Comparison of ENCODE assay signal across 20 mouse cellular contexts in genomic region chr4:149799346-149800171, GRCm38 (mm10). TPM values are rescaled to one million over a fixed set of nuclear protein-coding genes. Genes with fewer than 3 reads are reported as not detected.
DNase-seq lines count a peak whose midpoint lies in the region; ATAC-seq and TF ChIP-seq lines count a peak whose summit lies in the region.
"Had no signal": no experiment of that assay in that cellular context is flagged by ENCODE, and none has a peak within 500 bp of the region (broad histone marks: within the 10 kb centered on the region; RNA-seq: fewer than 3 reads in every experiment).

No protein-coding gene starts in this region.

- no peak for ATAC-seq in kidney, postnatal 0 days (replicated peaks; ENCODE audit: low FRiP score, low read depth)
- ATAC-seq in kidney, embryonic 14.5 days (ENCODE audit: low FRiP score, low TSS enrichment): no peak
- ATAC-seq in liver, embryonic 14.5 days (ENCODE audit: insufficient read depth): 0 out of 2 replicates have a peak, but pooled peaks have one; percentile 2
- ATAC-seq in intestine, embryonic 16.5 days: no peak
- ATAC-seq: forebrain, postnatal 0 days; hindbrain, embryonic 16.5 days had no signal

- no peak for DNase-seq in kidney, postnatal 0 days (ENCODE audit: low spot score)
- DNase-seq in ES-E14 (ENCODE audit: low read depth, low spot score): no peak
- DNase-seq in liver, embryonic 14.5 days (ENCODE audit: low read depth in 3 of 3, low spot score in 3 of 3): no peak
- no peak for DNase-seq in left cerebral cortex, postnatal 10 days (ENCODE audit: extremely low spot score in 1 of 2, low spot score in 2 of 2)
- DNase-seq: cerebellum, adult 9-11 months; forebrain, postnatal 0 days; gastrocnemius, adult 2 months; heart, postnatal 36 days; kidney, adult 11 months; midbrain, embryonic 14.5 days; thymus, adult 18-20 months; thymus, postnatal 4 days had no signal

- H3K27ac ChIP-seq in kidney, postnatal 0 days: peak overlapping the region; percentile 42; the same call in 1 of the 2 replicates
- no peak overlapping the region for H3K27ac ChIP-seq in kidney, embryonic 14.5 days (ENCODE audit: low read depth, low read length)
- peak overlapping the region; percentile 55 for H3K27ac ChIP-seq in ES-Bruce4 (ENCODE audit: insufficient read depth, low read length)
- H3K27ac ChIP-seq in ES-E14 (ENCODE audit: insufficient read depth, low read depth, low read length, poor library complexity, severe bottlenecking): peak overlapping the region; percentile 71
- no peak overlapping the region for H3K27ac ChIP-seq in liver, embryonic 14.5 days
- H3K27ac ChIP-seq in intestine, embryonic 16.5 days (ENCODE audit: low read length): no peak overlapping the region
- H3K27ac ChIP-seq: embryonic facial prominence, embryonic 13.5 days; limb, embryonic 13.5 days had no signal

- intact Hi-C loops in left cerebral cortex, postnatal 10 days (cut with DNase I): no loop called here

- H3K36me3 ChIP-seq in kidney, postnatal 0 days (ENCODE audit: insufficient read depth, low read length): no peaks in the 10 kb centered on the region
- no peaks in the 10 kb centered on the region for H3K36me3 ChIP-seq in kidney, embryonic 14.5 days (ENCODE audit: control insufficient read depth, insufficient read depth, low read length)
- no peaks in the 10 kb centered on the region for H3K36me3 ChIP-seq in ES-Bruce4 (ENCODE audit: control insufficient read depth, insufficient read depth, low read length, poor library complexity, severe bottlenecking)
- H3K36me3 ChIP-seq in ES-E14 (ENCODE audit: control insufficient read depth, insufficient read depth, low read length, poor library complexity, severe bottlenecking): no peaks in the 10 kb centered on the region
- no peaks in the 10 kb centered on the region for H3K36me3 ChIP-seq in liver, embryonic 14.5 days (replicated peaks; ENCODE audit: control insufficient read depth, insufficient read depth, low read depth)
- no peaks in the 10 kb centered on the region for H3K36me3 ChIP-seq in intestine, embryonic 16.5 days (ENCODE audit: control insufficient read depth, insufficient read depth, low read length)
- H3K36me3 ChIP-seq: embryonic facial prominence, embryonic 13.5 days; limb, embryonic 13.5 days had no signal

- no peak overlapping the region for H3K4me2 ChIP-seq in kidney, postnatal 0 days (ENCODE audit: low read length)
- no peak overlapping the region for H3K4me2 ChIP-seq in kidney, embryonic 14.5 days (replicated peaks; ENCODE audit: low read depth, low read length)
- H3K4me2 ChIP-seq in liver, embryonic 14.5 days (ENCODE audit: low read depth): no peak overlapping the region
- H3K4me2 ChIP-seq in intestine, embryonic 16.5 days (ENCODE audit: low read depth, low read length): no peak overlapping the region
- H3K4me2 ChIP-seq: embryonic facial prominence, embryonic 13.5 days; heart, embryonic 11.5 days; limb, embryonic 13.5 days had no signal

- no peak for TF ChIP-seq EP300 in ES-Bruce4 (IDR thresholded peaks at IDR 0.05; ENCODE audit: insufficient read depth, low read depth, low read length)
- no peak for TF ChIP-seq EP300 in liver, embryonic 14.5 days (IDR thresholded peaks at IDR 0.05; ENCODE audit: low read depth)

- no peaks in the 10 kb centered on the region for H3K4me1 ChIP-seq in kidney, postnatal 0 days (replicated peaks; ENCODE audit: insufficient read depth, low read length)
- peaks cover 9% of the 10 kb centered on the region for H3K4me1 ChIP-seq in kidney, embryonic 14.5 days (ENCODE audit: control insufficient read depth, insufficient read depth, low read length)
- H3K4me1 ChIP-seq in ES-Bruce4 (ENCODE audit: control insufficient read depth, insufficient read depth, low read length) (peaks cover 11% of the 10 kb centered on the region), ES-E14 (ENCODE audit: control insufficient read depth in 2 of 2, insufficient read depth in 2 of 2, low read length in 2 of 2, poor library complexity in 1 of 2) (peaks cover 4 to 16% of the 10 kb centered on the region in 2 experiments; a peak in 3 of 4 replicates)
- peaks cover 0 to 20% of the 10 kb centered on the region in 2 experiments; a peak in 2 of 4 replicates for H3K4me1 ChIP-seq in liver, embryonic 14.5 days (replicated peaks; ENCODE audit: control insufficient read depth in 2 of 2, insufficient read depth in 2 of 2, low read length in 1 of 2)
- H3K4me1 ChIP-seq in intestine, embryonic 16.5 days (ENCODE audit: control insufficient read depth, insufficient read depth, low read length): 0 out of 2 replicates have a peak, but pooled peaks cover 7% of the 10 kb centered on the region

- WGBS in kidney, postnatal 0 days: 88% methylated on average over 16 of the region's 16 CpGs
- WGBS in kidney, embryonic 14.5 days: 91% methylated on average over 16 of the region's 16 CpGs
- WGBS in liver, embryonic 14.5 days (ENCODE audit: insufficient replicate concordance): 70% methylated on average over 16 of the region's 16 CpGs
- WGBS in intestine, embryonic 16.5 days: 78% methylated on average over 16 of the region's 16 CpGs

- no peaks in the 10 kb centered on the region for H3K27me3 ChIP-seq in kidney, postnatal 0 days (ENCODE audit: insufficient read depth, low read length)
- H3K27me3 ChIP-seq in kidney, embryonic 14.5 days (ENCODE audit: control insufficient read depth, insufficient read depth, low read length): no peaks in the 10 kb centered on the region
- H3K27me3 ChIP-seq in ES-Bruce4 (ENCODE audit: control insufficient read depth, insufficient read depth, low read length, poor library complexity, severe bottlenecking): no peaks in the 10 kb centered on the region
- no peaks in the 10 kb centered on the region for H3K27me3 ChIP-seq in liver, embryonic 14.5 days (ENCODE audit: control insufficient read depth, insufficient read depth, low read length)
- H3K27me3 ChIP-seq in intestine, embryonic 16.5 days (replicated peaks; ENCODE audit: control insufficient read depth, insufficient read depth, low read length): no peaks in the 10 kb centered on the region
- H3K27me3 ChIP-seq: embryonic facial prominence, embryonic 13.5 days; limb, embryonic 13.5 days had no signal

- no peak overlapping the region for H3K4me3 ChIP-seq in kidney, postnatal 0 days (replicated peaks; ENCODE audit: low read depth, low read length)
- no peak overlapping the region for H3K4me3 ChIP-seq in kidney, embryonic 14.5 days (ENCODE audit: low read length)
- no peak overlapping the region for H3K4me3 ChIP-seq in ES-Bruce4 (ENCODE audit: low read depth, low read length)
- no peak overlapping the region for H3K4me3 ChIP-seq in ES-E14 (ENCODE audit: insufficient read depth in 1 of 2, low read depth in 1 of 2, low read length in 2 of 2, poor library complexity in 1 of 2, severe bottlenecking in 1 of 2)
- no peak overlapping the region for H3K4me3 ChIP-seq in liver, embryonic 14.5 days (ENCODE audit: insufficient read depth in 1 of 2, low read depth in 2 of 2, low read length in 2 of 2)
- no peak overlapping the region for H3K4me3 ChIP-seq in intestine, embryonic 16.5 days (ENCODE audit: low read length)
- H3K4me3 ChIP-seq: embryonic facial prominence, embryonic 13.5 days; gastrocnemius, adult 2 months; limb, embryonic 13.5 days; myocyte had no signal

- TF ChIP-seq CTCF in kidney, postnatal 0 days (IDR thresholded peaks at IDR 0.05; ENCODE audit: low read depth): no peak
- TF ChIP-seq CTCF in ES-Bruce4 (IDR thresholded peaks at IDR 0.05; ENCODE audit: low read depth, low read length): peak; percentile 14
- no peak for TF ChIP-seq CTCF in liver, embryonic 14.5 days (IDR thresholded peaks at IDR 0.05; ENCODE audit: low read depth)

- H3K9me3 ChIP-seq in kidney, postnatal 0 days (replicated peaks; ENCODE audit: low read length): no peaks in the 10 kb centered on the region
- H3K9me3 ChIP-seq in kidney, embryonic 14.5 days (ENCODE audit: control insufficient read depth, low read length): no peaks in the 10 kb centered on the region
- H3K9me3 ChIP-seq in ES-Bruce4 (replicated peaks; ENCODE audit: control insufficient read depth, insufficient read depth, low read length, poor library complexity, severe bottlenecking): no peaks in the 10 kb centered on the region
- H3K9me3 ChIP-seq in ES-E14 (ENCODE audit: control insufficient read depth, insufficient read depth, low read depth, low read length): no peaks in the 10 kb centered on the region
- no peaks in the 10 kb centered on the region for H3K9me3 ChIP-seq in liver, embryonic 14.5 days (ENCODE audit: control insufficient read depth, low read length)
- H3K9me3 ChIP-seq in intestine, embryonic 16.5 days (ENCODE audit: control insufficient read depth, low read length): no peaks in the 10 kb centered on the region
- H3K9me3 ChIP-seq: embryonic facial prominence, embryonic 13.5 days; limb, embryonic 13.5 days had no signal

- H3K9ac ChIP-seq in kidney, postnatal 0 days (ENCODE audit: low read depth, low read length): no peak overlapping the region
- H3K9ac ChIP-seq in kidney, embryonic 14.5 days (ENCODE audit: low read depth, low read length): no peak overlapping the region
- no peak overlapping the region for H3K9ac ChIP-seq in ES-Bruce4 (ENCODE audit: low read depth, poor library complexity, severe bottlenecking)
- no peak overlapping the region for H3K9ac ChIP-seq in ES-E14 (ENCODE audit: insufficient read depth, low read depth, low read length, poor library complexity, severe bottlenecking)
- H3K9ac ChIP-seq in liver, embryonic 14.5 days (replicated peaks): no peak overlapping the region
- H3K9ac ChIP-seq in intestine, embryonic 16.5 days (ENCODE audit: low read depth, low read length): no peak overlapping the region
- H3K9ac ChIP-seq: forebrain, postnatal 0 days; limb, embryonic 13.5 days had no signal

- in situ Hi-C loops in ES-E14 (cut with MboI; ENCODE audit: low sequenced_read_pairs in 2 of 2, unreplicated experiment in 2 of 2): loop anchor here in 1 of 2 experiments (10.0 kb wide), 1 partner anchor 305 kb away; no protein-coding TSS in a partner anchor

- no peak for TF ChIP-seq POLR2A in ES-Bruce4 (IDR thresholded peaks at IDR 0.05; ENCODE audit: insufficient read depth, low read length)

TF ChIP-seq in ES-E14, 5 proteins besides CTCF, POLR2A, EP300 and RAD21 (continues in another document):
- TF ChIP-seq CHD2 (IDR thresholded peaks at IDR 0.05; ENCODE audit: low read depth, low read length): no peak
- no peak for TF ChIP-seq HCFC1 (IDR thresholded peaks at IDR 0.05; ENCODE audit: borderline replicate concordance, insufficient read depth, low read length)
- TF ChIP-seq MAFK (IDR thresholded peaks at IDR 0.05; ENCODE audit: insufficient read depth, low read depth, low read length): no peak

RNA-seq across cellular contexts. Expression of gene Slc25a33, which starts 25.5 kb away (rescaled TPM):
- polyA plus RNA-seq in kidney, postnatal 0 days (2015; fragmentation: Nextera tagmentation; extraction: Ambion mirVana): 15.1 and 15.2 TPM in 2 replicates
- 15.5 and 19.3 TPM in 2 replicates for polyA plus RNA-seq in kidney, embryonic 14.5 days (2014; fragmentation: Nextera tagmentation; extraction: Ambion mirVana)
- 10.2 and 11.9 TPM in 2 replicates for polyA plus RNA-seq in ES-Bruce4 (2011; ENCODE audit: insufficient read depth, insufficient read length, low read depth, missing spikeins)
- total RNA-seq in ES-E14 (2012; rRNA removed): 11.5 and 12.2 TPM in 2 replicates
- polyA plus RNA-seq in liver, embryonic 14.5 days (2012; rRNA removed): 3.3 and 4.8 TPM in 2 replicates
- polyA plus RNA-seq in liver, embryonic 14.5 days (2014; fragmentation: Nextera tagmentation; extraction: Ambion mirVana): 7.8 and 9.8 TPM in 2 replicates
- 10 to 100 TPM; 29.2 to 32.7 TPM for total RNA-seq in left cerebral cortex, postnatal 10 days (2021)
- polyA plus RNA-seq in intestine, embryonic 16.5 days (2015; fragmentation: Nextera tagmentation; extraction: Ambion mirVana): 6.8 and 9.1 TPM in 2 replicates

Comparison
In these comparisons a context has a peak if more than half of its experiments do, and no peak if none do; other contexts are left out.
1. H3K27ac ChIP-seq: peak in kidney, postnatal 0 days (single experiment), ES-Bruce4 (single experiment) and ES-E14 (single experiment); none in kidney, embryonic 14.5 days (single experiment), liver, embryonic 14.5 days (single experiment) and intestine, embryonic 16.5 days (single experiment).